Mouse (Mus musculus) frontal cortex, adult (tissue): ENCODE results near the gene Nav2.

Experiments used
- ATAC-seq: cut with Nextera tagmentation; 2 replicates; pipeline ENCODE4 v1.9.2; 2017; ENCODE audit warnings: mild to moderate bottlenecking, moderate library complexity, mixed read lengths; ENCODE audit not compliant: low TSS enrichment

Nav2 gene

DNA sequence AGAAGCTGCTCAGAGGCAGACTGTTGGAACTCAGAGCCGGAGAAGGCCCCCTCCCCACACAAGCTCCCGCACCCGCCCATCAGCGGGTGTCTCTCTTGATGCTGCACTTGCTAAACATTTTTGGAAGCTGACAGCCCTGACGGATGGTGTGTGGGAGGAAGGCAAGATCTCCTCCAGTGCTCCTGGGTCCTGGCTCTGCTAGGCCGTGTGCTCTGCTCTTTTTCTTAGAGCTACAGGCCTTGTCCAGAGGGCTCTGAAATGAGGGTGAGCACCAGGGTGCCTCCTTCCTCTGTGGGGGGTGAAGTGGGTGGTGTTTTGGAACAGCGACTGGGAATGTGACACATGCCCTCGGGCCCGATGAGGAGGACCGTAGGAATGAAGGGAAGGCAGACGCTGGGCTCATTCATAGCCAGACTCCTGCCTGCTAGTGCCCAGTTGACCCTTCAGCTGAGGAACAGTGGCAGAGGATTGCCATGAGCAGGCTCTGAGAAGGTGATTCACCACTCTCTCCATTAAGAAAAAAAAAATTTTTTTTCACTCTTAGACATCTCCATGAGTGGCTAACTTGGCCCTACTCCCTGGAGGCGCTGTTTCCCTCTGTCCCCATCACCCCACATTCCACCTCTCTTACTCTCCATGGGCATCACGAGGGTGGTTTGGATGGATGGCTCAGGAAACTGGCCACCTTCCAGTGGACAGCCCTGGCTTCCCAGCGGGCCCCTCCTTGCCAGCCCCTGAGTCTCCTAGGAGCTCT lies 340.0 kb downstream of the Nav2 start:
- ATAC-seq, result peak; percentile 20

DNA sequence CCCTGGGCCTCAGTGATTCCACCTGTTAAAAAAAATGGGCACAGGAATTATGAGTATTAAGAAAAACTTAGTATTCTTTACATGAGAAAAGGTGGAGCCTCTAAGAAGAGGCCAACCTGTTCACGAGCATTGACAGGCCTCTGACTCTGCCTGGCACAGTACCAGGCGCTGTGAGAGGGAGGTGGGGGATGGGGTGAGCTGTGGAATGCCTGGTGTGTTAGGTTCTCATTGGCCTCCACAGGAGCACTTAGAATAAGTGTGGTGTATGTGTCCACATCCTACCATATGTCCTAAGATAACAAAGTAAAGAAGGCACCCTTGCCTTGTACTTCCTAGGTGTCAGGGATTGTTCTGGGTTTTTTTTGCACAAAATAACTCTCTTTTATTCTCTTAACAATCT lies 340.9 kb downstream of the Nav2 start:
- no peak for ATAC-seq

- peak; percentile 20; the same call in 1 of the 2 replicates for ATAC-seq
Measured at GRCm38 (mm10) chr7:49249996-49250395, 341.5 kb downstream of the Nav2 start.

GRCm38 (mm10) chr7:49250581-49251307 lies 342.2 kb downstream of the Nav2 start:
- no peak for ATAC-seq

- ATAC-seq, result no peak
Measured at GRCm38 (mm10) chr7:49251308-49251638, 342.8 kb downstream of the Nav2 start.

DNA sequence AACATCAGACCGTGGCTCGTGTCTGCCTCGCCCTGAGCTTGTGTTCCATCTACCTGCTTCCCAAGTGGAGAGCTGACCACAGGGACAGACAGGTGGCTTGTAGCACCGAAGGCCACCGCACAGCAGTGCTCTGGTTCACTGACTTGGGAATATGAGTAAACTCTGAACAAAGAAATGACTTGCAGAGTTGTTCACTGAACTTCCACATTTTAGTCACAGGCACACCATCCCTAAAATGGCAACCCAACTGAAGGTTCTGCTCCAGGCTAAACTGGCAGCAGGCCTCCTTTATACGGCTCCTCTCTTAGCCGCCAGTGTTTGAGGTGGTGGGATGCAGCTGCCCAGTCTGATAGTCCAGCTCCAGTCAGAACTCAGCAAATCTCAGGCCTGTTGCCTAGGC lies 343.9 kb downstream of the Nav2 start:
- ATAC-seq, result no peak

DNA sequence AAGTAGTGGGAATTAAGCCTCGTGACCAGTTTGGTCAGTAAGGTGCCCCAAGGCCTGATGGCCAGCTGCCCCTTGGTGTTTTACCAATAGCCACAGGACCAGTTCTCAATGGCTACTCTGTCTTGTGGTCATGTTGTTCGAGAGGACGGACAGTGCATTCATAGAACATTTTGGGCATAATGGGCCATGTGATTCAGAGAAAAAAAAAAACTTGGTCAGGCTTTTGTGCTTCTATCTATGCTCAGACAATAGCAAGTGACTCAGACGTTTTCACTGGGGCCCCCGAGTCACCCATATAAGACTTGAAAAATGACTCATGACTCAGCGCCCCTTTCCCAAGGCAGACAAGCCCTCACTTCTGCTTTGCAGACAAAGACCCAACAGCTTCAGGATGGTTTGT lies 344.4 kb downstream of the Nav2 start:
- ATAC-seq, result peak; percentile 3; the same call in 1 of the 2 replicates

DNA sequence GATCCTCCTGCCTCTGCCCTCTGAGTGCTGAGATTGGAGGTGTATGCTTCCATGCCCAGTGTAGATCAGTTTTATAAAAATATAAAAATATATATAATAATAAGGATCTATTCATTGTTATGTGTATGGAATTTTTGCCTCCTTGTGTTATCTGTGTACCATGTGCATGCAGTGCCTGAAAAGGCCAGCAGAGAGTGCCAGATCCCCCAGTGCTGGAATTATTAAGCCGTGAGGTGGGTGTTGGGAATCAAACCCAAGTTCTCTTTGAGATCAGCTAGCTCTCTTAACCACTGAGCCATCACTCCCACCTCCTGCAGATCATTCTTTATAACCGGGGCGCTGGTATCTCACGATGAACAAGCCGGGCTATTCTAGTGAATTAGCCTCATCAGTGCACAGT lies 346.5 kb downstream of the Nav2 start:
- no peak for ATAC-seq

GRCm38 (mm10) chr7:49257234-49257906 lies 348.9 kb downstream of the Nav2 start:
- ATAC-seq, result no peak

GRCm38 (mm10) chr7:49258088-49258487 lies 349.6 kb downstream of the Nav2 start:
- ATAC-seq, result peak; percentile 36

DNA sequence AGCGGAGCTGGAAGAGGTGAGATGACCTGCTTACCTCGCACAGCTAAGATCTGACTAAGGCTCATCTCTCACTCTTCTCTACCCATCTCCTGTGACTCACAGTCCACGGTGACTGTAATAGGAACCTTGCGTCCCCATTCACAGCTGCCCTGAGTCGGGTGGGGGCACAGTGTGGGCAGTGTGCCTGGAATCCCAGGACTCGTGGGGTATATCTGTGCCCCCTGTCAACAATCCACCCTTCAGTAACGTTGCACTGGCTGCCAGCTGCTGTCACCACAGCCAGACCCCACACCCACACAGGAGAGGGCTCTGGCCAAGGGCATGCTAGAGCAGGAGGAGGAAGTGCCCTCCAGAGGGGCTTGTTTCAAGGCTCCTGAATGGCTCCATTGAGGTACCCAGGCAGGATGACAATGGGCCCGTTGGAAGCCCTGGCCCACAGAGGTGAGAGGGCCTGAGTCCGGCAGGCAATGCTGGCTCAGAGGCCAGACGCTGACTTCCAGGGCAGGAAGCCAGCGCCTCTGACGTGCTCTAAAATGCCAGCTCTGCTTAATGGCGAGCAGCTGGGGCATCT lies 353.5 kb downstream of the Nav2 start:
- ATAC-seq, result 0 out of 2 replicates have a peak, but pooled peaks have one; percentile 3

- ATAC-seq, result no peak
Measured at GRCm38 (mm10) chr7:49266422-49266821, 357.9 kb downstream of the Nav2 start.

DNA sequence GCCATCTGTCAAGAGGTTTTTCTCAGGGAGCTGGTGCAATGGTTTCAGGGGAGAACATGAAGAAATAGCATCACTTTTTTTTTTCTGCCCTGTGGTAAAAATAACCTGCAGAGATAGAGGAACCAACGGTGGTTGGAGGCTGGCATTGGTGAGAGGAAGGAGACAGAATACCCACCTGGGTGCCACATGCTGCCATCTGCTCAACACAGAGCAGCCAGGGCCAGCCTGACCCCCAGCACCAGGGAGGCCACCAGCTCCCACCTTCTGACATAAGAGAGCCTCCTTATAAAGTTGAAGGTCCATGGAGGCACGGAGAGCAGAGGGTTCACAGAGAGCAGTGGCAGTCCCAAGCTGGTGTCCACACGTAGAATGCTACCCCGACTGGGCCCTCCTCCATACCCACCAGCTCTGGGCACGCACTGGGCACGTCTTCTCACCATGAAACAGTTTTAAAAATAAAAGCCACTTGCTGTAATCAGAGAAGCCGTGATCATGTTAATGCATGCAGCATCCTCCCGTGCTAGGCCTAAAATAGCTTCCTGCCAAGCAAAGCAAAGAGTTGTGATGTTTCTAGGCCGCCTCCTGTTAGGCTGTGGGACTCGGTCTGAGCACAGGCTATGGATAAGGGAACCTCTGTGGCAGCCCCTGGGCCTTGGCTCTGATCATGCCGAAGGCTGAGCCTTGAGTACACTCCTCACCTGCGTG lies 359.3 kb downstream of the Nav2 start:
- ATAC-seq, result peak; percentile 71

DNA sequence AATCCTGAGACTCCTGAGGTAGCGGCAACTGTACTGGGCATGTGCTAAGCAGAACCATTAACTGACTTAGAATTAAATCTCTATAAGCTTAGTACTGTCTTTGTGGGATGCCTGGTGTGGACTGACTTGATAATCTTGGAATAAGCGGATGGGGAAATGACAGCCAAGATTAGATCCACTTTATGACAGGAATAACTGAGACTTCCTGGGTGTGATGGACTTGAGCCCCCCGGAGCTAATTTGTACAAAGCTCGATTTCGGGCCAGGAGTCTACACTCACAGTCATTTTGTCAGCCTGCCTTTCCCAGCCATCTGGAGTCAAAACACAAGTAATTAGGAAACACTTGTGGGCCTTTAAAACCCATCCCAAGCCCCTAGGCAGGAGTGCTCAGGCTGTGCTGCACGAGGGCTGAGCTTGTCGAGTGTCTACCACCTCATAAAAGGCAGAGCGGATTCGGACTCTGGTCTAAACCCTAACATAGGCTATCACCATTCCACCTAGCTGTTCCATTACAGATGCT lies 359.9 kb downstream of the Nav2 start:
- ATAC-seq, result peak; percentile 4; the same call in 1 of the 2 replicates

DNA sequence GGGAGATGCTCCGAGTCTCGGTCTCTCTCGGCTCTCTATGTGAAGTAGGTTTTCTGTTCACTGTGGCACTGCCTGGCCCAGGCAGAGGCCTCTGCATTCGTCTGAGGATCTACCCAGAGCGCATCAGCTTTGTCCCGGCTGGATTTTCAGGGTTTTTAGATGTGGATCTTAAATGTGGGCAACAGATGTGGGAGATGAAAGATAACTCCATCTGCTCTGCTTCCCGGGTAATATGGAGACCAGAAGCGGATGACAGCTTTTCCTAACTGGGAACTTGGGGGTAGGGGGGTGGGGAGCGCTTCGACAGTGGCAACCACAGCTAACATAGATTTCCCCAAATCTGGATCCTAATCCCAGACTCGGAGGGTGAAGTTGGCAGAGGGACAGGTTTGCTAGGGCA lies 362.3 kb downstream of the Nav2 start:
- no peak for ATAC-seq

DNA sequence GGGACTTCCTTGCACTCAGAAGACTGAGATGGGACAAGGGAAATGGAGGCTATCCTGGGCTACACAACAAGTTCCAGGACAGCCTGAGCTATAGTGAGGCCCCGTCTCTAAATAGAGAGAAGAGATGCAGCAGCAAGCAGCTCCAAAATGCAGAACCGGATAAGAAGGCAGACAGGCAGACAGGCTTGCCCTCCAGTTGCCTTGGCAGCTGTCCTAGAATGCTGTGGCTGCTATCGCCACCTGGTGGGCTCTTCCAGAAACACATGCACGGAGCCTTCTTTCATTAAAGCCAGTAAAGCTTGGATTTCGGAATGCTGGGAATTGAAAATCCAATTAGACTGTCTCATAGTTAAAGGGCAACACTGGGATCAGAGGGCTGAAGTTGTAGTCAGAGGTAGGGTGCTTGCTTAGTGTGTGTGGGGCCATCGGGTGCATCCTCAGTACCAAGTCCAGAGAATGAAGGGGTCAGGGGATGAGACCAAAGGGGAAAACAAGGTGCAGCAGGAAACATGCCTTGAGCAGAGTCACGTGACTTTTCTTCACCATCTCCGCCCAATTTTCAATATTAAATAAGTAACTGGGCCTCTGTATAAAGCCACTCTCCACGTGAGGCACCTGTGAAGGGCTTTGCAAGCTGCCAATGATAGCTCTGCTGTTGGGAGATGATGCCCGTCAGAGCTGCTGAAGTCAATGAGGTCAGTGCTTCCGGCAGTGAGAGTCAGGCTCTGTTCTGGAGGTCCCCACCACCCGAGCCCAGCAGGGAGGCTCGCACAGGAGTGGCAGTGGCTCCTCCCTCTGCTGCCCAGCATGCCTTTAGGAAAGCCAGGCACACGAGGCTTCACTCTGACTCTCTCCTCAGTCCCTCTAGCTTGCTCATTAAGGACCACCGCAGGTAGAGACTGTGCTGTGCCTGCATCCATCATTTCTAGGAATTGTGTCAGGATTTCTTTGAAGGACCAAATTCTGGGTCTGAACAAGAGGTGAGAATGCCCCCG lies 364.2 kb downstream of the Nav2 start:
- 0 out of 2 replicates have a peak, but pooled peaks have one; percentile 6 for ATAC-seq

GRCm38 (mm10) chr7:49273907-49274656 lies 365.6 kb downstream of the Nav2 start:
- ATAC-seq, result no peak

DNA sequence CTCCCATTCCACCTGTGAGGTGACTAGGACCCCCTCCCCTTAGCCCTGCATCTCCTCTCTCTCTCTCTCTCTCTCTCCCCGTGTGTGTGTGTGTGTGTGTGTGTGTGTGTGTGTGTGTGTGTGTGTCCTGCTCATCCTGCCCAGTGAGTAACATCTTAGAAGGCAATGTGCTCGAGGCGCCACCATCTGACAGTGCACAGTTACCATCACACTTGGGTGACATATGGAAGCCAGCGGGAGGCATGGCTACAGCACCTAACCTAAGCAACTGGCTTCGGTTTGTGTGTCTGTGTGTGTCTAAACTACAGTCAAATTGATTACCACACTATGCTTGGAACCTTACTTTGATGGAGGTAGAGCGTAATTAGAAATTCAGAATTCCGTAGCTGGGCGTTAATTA lies 366.2 kb downstream of the Nav2 start:
- ATAC-seq, result no peak

DNA sequence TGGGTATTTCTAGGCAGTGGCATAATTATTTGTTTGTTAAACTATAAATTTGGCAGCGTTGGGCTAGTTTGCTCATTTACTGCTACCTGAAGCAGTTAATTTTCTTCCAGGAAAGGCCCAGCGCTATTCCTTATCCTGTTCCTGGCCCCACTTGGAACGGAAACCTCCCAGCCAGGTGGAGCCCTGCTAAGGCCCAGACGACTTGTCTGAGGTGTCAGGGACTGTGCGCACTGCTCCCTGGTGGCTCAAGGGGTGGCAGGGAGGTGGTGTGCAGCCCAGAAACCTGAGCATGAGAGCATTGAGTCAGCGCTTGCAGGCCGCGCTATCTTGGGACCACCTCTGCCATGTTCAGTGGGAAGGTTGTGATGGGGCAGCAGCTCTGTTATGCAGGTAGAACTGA lies 367.6 kb downstream of the Nav2 start:
- no peak for ATAC-seq

DNA sequence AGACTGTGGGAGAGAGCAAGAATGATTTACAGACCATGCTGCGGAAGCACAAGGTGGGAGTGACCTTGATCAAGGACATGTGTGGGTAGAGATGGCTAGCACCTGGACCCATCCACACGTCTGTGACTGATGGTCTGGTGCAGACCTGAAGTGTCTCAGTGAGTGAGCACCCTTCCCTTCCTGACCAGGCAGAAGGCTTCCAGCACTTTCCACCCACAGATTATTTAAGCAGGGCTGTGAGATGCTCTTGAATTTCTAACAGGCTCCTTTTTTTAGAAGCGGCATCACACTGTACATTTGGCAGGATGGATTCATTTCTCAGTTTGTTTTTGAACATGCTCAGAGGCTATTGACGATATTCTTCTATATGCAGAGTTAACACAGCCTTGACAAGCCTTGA lies 369.2 kb downstream of the Nav2 start:
- ATAC-seq, result peak; percentile 72
